Mouse (Mus musculus) granulocyte monocyte progenitor cell, adult 5-6 weeks (primary cell): ENCODE results near the gene Slc44a1. TPM values are rescaled to one million over a fixed set of nuclear protein-coding genes. Genes with fewer than 3 reads are reported as not detected.

Source experiments
- ATAC-seq: replicated peaks from 2 replicates; pipeline ENCODE4 v1.8.0; 2016; ENCODE audit warnings: mild to moderate bottlenecking, moderate TSS enrichment, inconsistent platforms; ENCODE audit not compliant: poor library complexity, severe bottlenecking
- total RNA-seq, 2 experiments: library from RNA; stranded (forward) in 1 of 2; stranded (reverse) in 1 of 2; fragments of 200-712, 200-1000 nt in 1 of 2; fragments of >200 nt in 1 of 2; fragmentation: Nextera tagmentation in 1 of 2; gene quantifications; 2 replicates each; pipeline ENCODE4 v1.2.3; 2014 to 2017

Slc44a1 gene
- total RNA-seq, 2 experiments from 2014 or later: 2.0 to 4.3 TPM

DNA sequence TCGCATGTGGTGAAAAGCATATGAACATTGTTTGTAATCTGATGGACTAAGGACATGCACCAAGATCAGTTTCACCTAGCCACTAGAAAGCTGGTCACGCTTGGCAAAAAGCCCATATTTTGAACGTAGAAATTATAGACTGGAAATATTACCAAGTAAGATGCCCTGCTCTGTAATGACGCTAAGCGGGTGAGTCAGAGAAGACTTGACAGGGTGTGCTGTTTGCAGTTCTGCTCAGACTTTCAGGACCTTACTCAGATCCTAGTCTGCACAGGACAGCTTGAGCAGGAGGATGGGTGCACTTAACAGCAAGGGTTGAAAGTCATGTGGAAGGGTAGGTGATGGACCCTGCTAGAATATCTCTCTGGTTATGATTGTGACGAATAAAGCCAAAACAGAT lies 85.3 kb downstream of the Slc44a1 start:
- no peak for ATAC-seq

DNA sequence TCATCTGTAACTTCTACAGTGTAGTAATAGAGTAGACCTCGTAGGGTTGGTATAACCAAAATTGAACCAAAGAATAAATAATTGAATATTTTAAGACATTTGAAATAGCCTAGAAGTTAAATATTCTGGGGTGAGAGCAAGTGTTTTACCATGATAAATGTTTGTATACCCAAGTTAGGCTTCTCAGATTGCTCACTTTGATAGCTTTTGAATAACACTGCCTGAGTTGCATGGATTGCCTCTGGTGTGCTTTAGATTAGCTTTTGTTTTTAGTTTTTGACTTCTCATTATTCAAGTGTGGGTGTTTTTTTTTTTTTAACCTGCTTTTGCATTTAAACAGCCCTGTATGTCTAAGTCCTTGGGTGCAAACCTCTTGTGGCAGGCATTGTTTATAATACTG lies 85.8 kb downstream of the Slc44a1 start:
- no peak for ATAC-seq

DNA sequence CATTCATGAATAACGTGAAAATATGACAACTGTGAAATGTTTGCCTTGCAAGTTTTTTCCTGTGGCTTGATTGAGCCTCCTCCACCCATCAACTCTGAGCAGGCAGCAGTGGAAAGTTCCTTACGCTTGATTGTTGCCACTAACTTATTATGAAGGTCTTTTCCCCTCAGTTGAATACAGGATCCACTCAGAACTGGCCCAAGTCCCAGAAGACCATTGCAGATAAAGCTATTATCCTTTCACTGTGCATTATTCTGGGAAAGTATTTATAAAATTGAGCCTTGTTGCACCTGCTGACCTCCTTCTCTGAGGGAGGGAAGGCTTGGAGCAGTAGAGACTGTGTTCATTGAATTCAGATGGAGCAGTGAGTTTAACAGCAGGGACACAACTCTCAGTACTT lies 86.2 kb downstream of the Slc44a1 start:
- no peak for ATAC-seq

DNA sequence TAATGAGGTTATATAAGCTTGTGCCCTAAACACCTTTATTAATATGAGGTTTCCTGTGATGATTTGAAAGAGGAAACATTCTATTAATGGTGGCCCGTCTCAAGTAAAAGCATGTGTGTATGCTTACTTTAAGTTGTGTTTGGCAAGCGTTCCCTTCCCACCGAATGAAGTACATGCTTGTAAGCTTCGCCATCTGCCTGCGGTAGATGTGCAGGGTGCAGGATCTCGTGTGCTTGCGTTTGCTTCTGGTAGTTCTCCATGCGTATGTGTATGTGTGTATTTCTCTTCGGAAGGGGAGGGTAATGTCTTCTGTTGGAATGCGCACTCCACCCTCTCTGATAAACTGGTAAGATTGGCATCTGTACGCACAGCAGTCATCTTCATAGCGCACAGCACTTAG lies 95.6 kb downstream of the Slc44a1 start:
- ATAC-seq: no peak

DNA sequence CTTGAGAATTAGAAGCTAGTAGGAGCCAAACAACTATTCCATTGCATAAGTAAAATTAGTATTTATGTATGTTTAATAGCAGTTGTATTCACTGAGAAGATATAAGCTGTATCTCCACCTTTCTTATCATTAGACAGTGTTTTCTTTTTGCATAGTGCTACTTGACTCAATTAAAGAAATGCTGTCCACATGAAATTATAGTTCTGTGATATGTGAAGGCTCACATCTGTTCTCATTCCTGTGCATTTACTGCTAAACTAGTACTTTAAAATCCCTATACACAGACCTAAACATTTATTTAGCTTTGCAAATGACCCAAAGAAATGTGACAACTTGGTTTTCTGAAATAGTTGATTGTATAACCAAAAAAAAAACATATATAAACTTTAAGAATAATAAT lies 96.9 kb downstream of the Slc44a1 start:
- no peak for ATAC-seq

DNA sequence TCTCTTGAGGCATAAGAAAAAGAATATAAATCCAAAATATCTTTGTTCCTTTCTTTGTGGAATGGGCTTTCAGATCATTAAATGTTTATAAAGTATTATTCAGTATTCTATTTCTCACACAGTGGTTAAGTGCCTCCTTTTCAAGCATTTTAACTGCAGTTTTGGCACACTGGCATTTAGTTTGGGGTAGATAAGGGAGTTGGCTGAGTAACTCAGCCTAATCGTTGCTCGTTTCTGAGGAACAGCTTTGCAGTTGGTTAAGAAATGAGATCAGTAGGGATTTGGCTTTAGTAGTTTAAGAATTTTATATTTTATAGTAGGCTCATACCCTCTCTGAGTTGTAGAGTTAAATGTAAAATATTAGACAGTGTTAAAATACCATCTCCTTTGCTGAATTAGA lies 97.3 kb downstream of the Slc44a1 start:
- ATAC-seq: no peak

DNA sequence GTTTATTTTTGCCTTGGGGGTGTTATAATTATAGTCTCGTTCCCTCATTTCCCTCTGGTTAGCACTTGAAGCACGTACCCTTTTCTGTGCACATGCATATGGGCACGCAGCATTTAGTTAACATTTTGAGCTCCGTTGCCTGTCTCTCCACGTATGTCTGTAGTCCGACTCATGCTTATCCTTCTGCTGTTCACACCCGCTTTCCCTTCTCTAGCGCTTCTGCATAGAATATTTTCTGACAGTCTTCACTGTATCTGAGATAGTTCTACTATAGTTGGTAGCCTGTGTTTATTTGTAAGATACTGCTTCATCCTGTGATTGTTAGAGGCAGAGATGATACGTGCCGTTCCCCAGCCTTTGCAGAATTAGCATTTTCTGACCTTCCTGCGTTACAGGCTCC lies 98.4 kb downstream of the Slc44a1 start:
- no peak for ATAC-seq

DNA sequence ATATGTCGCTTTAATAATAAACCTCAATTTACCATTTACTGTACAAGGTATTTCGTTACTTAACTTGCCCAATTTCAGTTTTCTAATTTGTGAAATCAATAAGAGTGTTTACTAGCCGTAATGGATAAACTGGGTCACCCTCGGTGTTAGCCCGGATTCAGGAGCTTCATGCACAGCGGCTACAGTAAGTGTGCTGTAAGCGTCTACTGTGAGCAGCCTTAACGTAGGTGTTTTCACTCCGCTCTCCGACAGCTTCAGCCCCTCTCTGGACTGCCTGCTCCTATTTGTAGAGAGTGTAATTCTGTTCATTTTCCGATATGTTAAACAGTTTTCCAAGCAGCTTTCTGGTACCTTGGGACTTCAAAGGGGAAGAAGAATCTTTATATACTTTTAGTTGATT lies 99.7 kb downstream of the Slc44a1 start:
- no peak for ATAC-seq

DNA sequence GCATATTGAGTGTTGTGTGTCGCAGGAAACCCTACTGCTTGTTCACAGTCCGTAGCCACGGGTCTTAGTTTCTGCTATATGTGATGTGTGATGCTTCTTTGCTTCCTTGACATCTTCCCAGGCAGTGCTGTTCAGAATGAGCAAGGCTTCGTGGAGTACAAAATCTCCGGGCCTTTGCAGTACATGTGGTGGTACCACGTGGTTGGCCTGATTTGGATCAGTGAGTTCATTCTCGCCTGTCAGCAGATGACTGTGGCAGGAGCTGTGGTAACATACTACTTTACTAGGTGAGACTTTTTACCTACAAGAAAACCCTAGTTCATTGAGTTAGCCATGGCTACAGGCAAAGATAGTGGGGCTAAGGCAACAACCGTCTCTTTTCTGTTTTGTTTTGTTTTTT lies 103.2 kb downstream of the Slc44a1 start:
- no peak for ATAC-seq

DNA sequence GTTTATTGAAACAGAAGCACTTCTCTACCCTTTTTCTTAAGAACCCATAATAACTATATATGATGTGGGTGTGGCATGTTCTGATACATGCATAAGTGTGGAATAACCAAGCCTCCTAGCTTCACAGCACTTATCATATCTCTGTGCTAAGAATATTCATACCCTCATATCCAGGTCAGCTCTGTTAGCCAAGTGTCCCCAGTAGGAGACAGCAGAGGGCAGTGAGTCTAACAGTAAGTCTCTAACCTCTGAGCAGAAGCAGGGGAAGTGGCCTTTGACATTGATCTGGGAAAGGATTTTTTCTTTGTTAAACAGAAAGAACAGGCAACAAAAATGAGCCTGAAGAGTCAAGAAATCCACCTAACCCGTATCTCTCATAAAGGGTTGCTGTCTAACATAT lies 104.7 kb downstream of the Slc44a1 start:
- ATAC-seq: no peak

DNA sequence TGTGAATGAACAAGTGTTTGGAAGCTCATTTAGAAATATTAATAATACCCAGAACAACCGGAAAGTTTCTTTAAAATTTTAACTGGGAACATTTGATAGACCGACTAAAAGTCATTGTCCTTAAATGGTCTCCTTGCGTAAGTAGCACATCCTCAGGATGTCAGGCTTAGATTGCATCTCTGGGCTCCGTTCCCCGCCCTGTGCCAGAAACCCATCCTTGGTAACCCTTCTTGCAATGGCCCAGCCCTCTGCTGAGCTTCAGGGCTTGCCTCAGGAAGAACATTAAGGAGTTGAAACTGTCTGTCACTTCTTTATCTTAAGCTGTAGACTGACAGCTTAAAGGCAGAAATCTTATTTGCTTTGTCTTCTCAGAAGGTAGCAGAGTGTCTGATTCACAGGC lies 107.2 kb downstream of the Slc44a1 start:
- ATAC-seq: no peak

DNA sequence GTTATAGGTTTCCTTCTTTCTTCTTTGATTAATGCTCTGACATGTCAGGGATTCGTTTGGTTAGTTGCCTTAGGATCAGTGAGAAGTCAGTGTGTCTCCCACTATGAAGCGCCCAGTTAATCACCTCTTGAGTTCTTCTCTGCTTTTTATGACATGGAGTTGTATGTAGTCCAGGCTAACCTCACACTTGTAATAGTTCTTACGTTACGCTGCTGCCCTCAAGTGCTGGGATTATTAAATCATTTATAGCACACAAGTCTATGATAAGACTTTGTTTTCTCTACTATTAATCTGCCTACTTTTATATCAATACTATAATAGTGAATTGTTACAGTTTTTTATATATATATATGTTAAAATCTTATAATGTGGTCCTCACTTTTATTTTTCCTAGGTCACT lies 109.2 kb downstream of the Slc44a1 start:
- no peak for ATAC-seq

DNA sequence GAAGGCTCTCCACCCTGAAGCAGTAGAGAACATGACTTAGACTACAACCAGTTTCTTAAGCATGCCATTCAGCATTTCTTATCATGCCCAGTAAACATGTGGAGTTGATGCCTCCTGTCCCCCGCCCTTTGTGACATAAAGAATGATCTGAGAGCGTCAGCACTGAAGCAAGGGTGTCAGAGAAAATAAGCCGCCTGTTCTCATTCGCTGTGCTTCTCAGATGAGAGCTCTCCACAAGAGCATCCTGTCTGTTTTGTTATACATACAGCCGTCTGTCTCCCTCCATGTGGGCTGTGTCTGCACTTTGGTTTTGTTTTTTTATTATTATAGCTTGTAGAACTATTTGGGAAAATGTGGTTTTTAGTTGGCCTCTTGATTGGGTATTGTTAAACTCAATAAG lies 124.4 kb downstream of the Slc44a1 start:
- no peak for ATAC-seq

DNA sequence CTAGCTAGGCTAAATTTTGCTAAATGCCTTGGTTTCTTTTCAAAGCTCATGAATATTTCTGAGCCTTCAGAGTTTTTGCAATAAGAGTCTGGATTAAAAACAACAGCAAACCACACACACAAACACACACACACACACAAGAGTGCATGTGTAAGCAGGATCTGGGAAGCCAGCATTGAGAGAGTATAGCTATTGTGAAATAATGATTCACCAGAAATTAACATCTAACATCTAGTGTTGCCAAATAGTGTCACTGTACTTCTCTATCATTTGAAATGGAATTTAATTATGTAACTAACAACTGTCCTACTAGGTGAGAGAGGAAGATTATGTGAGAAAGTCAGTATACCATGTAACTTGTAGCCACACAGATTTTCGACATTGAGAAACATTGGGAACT lies 126.9 kb downstream of the Slc44a1 start:
- ATAC-seq: peak; percentile 95

DNA sequence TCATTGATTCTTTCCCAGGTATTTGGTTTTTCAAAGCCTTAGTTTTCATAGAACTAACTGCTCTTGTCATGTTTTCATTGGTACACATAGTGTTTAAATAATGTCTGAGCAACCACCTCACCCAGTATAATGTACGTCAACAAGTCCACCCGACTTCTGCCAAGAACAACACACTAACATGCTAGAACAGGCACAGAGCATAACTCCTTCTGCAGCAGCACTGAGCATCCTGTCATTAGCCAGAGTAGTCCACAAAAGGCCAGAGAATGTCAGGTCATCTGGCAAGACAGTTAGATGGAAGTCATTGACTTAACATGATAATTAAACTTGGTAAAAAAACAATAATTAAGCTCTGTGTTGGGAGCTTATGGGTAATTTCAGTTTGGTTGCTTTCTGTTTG lies 135.3 kb downstream of the Slc44a1 start:
- no peak for ATAC-seq

DNA sequence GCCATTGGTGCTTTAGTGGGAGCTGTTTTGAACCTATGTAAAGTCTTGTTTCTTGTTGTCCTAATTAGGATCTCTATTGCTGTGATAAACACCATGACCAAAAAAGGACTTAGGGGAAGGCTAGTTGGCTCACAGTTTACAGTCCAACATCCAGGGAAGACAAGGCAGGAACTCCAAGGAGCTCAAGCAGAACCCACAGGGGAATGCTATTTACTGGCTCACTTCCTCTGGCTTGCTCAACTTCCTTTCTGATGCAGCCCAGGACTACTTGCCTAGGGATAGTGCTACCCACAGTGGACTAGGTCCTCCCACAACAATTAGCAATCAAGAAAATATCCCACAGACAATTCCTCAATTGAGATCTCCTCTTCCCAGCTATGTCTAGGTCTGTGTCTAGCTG lies 147.5 kb downstream of the Slc44a1 start:
- ATAC-seq: no peak

DNA sequence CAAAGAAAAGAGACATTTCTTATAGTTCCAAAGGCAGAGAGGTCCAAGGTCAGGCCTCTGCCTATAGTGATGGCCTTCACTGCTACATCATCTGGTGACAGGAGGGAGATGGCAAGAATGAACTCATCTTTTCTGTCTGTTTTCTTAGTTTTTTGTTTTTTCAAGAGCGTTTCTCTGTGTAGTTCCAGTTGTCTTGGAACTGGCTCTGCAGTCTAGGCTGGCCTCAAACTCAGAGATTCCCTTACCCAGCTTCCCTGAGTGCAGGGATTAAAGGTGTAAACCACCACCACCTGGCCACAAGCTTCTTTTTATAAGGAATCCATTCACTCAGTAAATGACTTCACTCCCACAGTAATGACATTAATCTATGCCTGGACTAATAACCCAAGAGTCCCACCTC lies 148.7 kb downstream of the Slc44a1 start:
- no peak for ATAC-seq

DNA sequence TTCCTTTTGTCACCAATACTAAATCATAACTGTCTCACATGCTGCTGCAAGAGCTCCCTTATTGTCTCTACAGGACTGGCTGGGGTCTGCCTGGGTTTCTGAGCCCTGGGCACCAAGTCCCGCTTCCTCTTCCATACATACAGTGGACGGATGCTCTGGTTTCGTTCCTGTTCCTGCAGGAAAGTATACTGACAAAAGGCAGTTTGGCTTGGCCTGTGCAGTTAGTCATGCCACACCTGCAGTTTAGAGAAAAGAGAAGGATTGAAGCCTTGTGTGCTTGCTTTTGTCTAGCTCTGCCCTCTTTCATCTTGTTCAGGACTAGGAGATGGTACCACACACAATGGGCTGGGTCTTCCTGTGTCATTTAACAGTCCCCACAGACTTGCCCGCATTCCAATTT lies 149.3 kb downstream of the Slc44a1 start:
- ATAC-seq: peak; percentile 28

DNA sequence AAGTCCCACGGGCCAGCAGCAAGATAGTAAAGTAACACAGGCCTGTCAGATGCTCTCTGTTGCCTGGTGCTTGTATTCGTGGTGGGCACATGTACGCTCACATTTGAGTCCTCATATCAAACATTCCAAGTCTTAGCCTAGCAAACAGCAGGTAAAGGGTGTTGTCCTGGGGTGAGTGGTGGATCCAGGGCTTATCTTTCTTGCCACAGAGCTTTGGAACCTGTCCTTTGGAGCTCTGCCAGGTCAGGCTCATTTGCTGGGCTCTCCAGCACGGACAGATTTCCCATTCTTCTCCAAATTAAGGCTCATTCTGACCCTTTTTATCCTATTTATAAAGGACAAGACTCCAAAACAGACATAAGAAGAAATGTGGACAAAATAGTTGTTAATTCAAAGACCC lies 149.9 kb downstream of the Slc44a1 start:
- no peak for ATAC-seq

DNA sequence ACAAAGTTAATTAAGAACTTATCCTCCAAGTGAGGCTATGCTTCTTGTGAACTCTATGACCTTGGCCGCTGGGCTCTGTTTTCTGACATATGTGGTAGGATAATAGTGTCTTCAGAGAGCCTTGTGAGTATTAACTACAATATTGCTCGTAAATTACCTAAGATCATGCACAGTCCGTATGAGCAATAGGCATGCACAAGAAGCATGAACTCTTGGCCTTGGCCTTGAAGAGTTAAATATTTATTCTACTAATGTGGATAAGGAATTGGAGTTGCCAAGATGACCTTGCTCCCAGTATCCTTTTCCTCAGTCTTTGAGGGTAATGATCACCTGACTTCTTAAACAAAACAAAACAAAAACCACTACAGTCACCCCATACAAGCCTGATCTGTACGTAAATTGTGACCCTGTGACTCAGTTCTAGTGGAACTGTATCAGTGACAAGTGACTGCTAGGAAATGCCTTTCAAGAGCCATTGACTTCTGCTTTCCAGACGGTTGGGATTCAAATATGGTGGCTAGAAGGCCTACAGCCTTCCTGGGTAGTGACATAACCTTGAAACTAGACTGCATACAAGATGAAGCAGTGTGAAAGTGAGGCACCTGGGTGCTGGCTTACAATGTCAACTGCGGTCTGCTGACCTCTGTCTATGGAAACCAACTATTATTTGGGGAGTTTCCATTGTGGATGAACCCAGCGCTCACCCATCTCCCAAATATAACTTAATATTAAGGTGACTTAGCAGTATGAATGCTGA lies 150.7 kb downstream of the Slc44a1 start:
- ATAC-seq: no peak

DNA sequence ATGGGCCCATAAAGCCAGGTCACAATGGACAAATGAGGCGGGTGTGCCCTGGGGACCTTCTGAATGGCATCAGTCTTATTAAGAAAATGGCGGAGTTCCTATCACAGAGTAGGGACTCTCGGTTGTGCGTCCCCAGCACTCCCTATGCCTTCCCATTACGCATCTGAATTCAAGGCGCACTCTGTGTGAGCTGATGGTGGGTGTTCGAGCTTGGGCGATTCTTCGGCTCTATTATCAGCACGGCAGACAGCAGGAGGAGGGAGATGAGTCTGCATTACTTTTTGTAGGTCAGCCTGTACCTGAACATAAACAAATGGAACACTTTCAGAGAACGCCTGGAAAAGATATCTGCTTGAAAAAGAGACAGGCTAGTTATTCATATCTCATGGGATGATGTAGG lies 151.3 kb downstream of the Slc44a1 start:
- no peak for ATAC-seq

DNA sequence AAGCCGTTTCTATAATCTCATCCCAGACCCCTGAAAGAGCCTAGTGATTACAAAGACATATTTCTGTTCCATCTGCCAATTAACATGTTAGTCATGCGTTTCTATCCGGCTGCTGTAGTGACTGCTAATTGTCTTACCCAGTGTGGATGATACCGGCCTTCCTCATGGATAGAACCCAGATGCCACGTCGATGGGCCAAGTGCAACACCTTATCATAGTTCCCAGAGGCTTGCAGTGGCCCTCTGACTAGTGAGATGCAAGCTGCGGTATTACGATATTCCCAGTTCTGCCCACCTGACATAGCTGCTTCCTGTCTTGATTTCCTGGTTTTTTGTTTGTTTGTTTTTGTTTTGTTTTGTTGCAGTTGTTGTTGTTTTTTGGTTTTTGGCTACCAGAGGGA lies 151.7 kb downstream of the Slc44a1 start:
- ATAC-seq: no peak

DNA sequence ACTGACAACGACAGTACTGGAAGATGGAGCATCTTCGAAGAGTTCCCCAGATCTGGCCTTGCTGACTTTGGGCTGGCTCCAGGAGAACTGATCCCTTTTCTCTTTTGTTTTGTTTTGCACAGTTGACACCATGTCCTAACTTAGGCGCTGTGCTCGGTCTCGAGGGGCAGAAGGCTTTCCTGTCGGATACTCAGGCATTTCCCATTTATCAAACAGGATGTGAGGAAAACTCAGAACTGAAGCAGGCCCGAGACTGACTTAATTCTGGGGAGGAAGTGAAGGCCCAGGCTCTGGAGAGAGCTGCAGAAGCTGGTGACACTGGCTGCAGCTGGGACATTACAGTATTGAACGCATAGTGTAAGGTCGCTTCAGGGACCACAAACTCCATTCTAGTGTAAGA lies 152.2 kb downstream of the Slc44a1 start:
- ATAC-seq: 0 out of 2 replicates have a peak, but pooled peaks have one; percentile 11
